Mouse (Mus musculus) erythroblast, adult 5-6 weeks (primary cell): ENCODE data around the gene Slc13a3. TPM values are rescaled to one million over a fixed set of nuclear protein-coding genes. Genes with fewer than 3 reads are reported as not detected.
A peak's percentile ranks its signal among the peaks of the same experiment; 100 is the strongest.
"Not testable (repeated sequence)": the region's sequence is repeated elsewhere in the genome, so short reads cannot be mapped to it uniquely, and the experiment has no call there.

Source experiments
- ATAC-seq: replicated peaks from 2 replicates; pipeline ENCODE4 v1.8.0; 2016; ENCODE audit warnings: moderate number of reproducible peaks, mild to moderate bottlenecking, moderate TSS enrichment, inconsistent platforms; ENCODE audit not compliant: poor library complexity, low FRiP score, severe bottlenecking
- total RNA-seq, 2 experiments: library from RNA; stranded (forward) in 1 of 2; stranded (reverse) in 1 of 2; fragments of 150-400 nt in 1 of 2; fragments of 200-764, 138-1000 nt in 1 of 2; gene quantifications; 2 replicates each; pipeline versions ENCODE4 v1.2.3 to v1.2.4; 2015 to 2017; ENCODE audit warnings: low replicate concordance in 2 of 2

The Slc13a3 gene
- total RNA-seq (2015; ENCODE audit: low replicate concordance) (not detected in 2 replicates), total RNA-seq (2017; ENCODE audit: low replicate concordance) (not detected in 2 replicates)

DNA sequence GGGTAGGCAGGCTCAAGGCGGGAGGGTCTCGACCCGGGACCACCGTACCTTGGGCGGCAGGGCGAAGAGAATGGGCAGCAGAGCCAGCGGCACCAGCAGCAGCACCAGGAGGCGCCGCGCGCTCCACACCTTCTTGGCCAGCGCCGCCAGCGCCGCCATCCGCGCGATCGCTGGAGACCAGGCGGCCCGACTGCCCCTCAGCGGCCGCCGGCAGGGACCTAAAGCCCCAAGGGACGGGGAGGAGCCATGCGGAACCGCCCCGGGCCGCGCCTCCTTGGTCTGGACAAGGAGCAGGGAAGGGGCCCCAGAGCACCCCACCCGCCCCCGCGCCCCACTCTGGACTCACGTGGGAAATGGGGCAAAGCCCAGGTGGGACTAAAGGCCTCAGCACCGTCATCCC lies at the start of gene Slc13a3:
Slc13a3 (minus strand) TSS at position 228 of the 400 bp plus-strand sequence.
- ATAC-seq = no peak

- no peak for ATAC-seq
Measured at GRCm38 (mm10) chr2:165515178-165515728, 42.2 kb upstream of the Slc13a3 start.

DNA sequence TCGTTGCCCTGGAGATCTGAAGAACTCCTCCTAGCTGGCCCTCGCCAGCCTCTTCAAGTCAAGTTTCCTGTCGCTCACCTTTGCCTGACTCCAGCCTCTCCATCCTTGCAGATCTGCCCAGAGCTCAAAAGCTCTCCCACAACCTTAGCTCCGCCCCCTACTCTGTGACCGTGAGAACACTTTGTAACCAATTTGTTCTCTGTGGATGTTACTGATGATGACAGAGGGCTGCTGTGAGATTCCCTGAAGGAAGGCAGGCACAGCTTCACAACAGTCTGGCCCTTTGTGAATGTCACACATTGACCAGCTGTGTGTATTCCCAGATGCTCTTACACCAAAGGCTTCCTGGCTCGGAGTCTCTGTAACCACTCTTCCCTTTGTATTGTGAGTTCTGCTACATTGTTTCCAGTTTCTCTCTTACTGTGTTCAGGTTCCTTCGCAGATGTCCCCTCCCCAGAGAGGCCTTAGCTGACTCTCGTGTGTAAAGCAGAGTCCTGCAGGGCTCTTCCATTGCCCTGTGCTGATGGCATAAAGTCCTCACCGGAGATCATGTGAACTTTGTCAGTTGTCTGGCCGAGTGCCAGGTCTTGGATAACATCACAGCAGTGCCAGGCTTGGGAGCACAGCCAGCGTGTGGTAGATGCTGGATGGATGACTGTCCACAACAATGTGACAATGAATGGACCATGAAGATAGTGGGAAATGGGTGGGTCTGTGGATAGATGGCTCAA lies 40.0 kb upstream of the Slc13a3 start:
- no peak for ATAC-seq

DNA sequence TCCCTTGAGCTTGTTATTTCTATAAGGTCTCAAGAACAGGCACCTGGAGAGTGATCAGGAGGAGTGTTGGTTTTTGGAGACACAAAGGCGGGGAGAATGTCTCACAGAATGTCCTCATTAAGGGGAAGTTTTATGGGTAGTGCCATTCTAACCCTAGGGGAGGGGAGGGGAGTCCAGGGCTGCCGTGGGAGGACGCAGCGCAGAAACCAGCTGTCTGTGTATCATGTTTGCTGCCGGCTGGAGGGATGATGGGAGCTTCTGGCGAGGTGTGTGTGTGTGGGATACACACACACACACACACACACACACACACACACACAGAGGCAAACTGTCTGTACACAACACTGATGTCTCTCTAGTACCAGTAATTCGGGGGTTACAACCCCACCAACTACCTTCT lies 39.4 kb upstream of the Slc13a3 start:
- ATAC-seq = no peak

- ATAC-seq = not testable (repeated sequence)
Measured at GRCm38 (mm10) chr2:165511530-165511929, 38.5 kb upstream of the Slc13a3 start.

DNA sequence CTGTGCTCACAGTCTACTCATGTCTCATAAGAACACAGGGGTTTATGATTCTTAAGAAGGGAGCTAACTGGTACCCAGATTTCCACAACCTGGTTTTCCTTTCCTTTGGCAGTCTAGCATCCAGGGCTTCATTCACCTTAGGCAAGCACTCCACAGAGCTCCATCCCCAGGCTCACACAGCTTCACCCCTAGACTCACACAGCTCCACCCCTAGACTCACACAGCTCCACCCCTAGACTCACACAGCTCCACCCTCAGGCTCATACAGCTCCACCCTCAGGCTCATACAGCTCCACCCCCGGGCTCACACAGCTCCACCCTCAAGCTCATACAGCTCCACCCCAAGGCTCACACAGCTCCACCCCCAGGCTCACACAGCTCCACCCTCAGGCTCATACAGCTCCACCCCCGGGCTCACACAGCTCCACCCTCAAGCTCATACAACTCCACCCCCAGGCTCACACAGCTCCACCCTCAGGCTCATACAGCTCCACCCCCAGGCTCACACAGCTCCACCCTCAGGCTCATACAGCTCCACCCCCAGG lies 38.0 kb upstream of the Slc13a3 start:
- peak; percentile 70 for ATAC-seq

DNA sequence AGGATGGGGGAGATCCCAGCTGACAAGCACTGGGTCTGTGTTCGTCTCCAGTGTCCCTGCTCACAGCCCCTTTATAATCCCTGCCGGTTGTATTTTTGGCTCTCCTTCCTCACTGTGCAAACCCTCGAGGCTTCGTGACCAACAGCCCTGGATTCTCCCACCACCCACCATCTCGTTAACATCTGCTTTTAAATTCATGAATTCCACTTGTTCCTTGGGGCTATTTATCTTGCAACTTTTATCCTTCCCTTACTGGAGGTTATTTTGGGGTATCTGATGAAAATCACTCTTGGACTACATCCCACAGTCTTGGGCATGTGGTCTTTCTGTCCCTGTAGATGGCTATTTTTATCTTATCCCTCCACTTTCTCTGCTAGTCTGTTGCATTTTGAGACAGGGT lies 37.4 kb upstream of the Slc13a3 start:
- no peak for ATAC-seq

GRCm38 (mm10) chr2:165509686-165510085 lies 36.7 kb upstream of the Slc13a3 start:
- ATAC-seq = no peak

GRCm38 (mm10) chr2:165503259-165504203 lies 30.5 kb upstream of the Slc13a3 start, which contains the start of gene Slc2a10:
Slc2a10 (plus strand) TSS chr2:165503787.
- ATAC-seq = no peak; the same call in 1 of the 2 replicates

- no peak for ATAC-seq
Measured at GRCm38 (mm10) chr2:165498816-165499215, 25.8 kb upstream of the Slc13a3 start.

- ATAC-seq = no peak
Measured at GRCm38 (mm10) chr2:165497706-165498275, 24.8 kb upstream of the Slc13a3 start.

DNA sequence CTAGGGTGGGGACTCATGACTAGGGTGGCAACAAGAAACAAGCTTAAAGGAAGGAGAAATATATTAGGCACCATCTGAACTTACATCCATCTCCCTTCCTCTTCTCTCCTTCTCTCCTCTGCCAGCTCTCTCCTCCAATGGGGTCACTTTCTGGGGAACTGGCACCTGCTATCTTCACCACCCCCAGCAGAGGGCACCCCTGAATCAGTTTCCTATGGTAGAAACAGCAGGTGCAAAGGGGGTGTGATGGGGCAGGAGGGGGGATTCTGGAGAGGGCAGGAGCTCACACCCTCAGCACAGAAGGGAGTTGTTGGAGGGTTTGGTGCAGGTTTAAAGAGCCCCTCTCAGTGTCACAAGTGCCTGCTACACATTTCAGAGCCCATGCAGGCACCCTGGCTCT lies 23.2 kb upstream of the Slc13a3 start:
- 0 out of 2 replicates have a peak, but pooled peaks have one; percentile 47 for ATAC-seq

DNA sequence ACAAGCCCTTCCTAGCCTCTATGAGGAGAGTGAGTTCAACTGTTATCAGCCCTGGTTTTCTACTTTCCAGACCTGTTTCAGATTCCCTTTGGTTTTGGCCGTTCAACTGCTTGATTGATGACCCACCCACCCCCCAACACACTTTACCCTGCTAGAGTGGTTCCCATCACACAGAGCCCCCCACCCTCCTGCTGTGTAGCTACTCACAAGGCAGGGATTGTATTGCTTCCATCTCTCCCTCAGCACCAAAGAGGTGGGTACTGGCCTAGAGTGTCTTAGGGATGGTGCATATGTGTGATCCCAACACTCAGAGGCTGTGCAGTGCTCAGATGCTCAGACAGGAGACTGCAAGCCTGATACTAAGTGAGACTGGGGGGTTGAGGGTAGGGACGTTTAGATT lies 21.5 kb upstream of the Slc13a3 start:
- ATAC-seq = no peak

DNA sequence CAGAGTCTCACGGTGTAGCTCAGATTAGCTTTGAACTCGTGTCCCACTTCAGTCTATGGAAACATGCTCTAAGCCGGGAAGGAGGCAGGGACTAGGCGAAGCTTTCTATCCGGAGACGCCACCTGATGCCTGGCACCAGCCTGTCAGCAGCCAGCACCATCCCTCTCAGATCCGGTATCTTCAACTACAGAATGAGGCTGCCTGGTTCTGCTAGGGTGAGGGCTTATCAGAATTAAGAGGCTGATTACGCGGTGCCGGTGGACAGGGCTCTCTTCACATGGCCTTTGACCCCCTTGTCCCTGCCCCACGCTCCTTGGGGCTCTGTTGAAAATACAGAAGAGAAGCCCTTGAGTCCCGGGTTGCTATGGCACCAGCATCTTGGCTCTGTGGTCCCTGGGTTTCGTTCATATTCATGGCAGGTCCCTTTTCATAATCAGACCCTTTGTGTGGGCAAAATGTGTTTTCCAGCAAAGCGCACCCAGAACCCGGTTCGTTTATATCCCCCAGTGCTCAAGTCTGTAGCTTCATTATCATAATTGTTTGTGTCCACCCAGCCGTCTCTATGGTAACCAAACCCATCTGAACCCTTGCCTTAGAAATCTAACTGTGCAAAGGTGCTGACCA lies 20.7 kb upstream of the Slc13a3 start:
- no peak for ATAC-seq

DNA sequence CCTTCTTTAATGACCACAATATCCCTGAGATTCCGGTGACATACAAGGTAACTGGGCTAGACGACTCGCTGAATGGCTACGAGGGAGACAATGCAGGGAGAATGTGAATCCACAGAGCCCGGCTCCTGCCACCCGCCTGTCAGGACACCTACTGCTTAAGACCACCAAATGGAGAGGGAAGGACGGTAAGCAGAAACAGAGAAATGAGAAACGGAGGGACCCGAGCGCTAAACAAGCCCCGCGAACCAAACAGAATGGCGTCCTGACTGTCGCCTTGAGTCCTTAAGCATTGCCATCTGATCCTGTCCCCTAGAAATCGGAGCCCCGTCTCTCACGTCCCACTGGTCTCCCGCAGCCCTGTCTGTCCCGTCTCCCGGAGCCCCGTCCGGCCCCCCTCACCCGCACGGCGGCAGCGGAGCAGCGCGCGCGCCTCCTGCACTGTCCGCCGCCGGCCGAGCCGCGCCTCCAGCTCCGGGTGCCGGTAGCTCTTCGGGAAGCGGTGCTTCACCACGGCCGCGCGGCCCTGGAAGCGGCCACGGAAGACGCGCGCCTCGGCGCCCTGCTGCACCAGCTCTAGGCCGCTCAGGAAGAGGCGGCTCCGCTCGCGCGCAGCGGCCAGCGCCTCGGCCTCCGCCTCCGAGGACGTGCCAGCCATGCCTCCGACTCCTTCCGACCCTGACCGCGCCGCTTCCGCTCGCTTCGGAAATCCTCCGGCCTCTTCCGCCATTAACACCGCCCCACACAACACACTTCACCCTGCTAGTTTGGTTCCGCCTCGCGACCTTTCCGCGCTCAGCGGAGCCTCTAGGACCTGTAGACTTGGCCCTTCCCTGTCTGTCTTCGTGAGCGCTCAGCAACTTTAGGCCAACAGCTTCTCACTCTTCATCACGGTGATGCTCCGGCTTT lies 19.9 kb upstream of the Slc13a3 start, which contains the start of gene Trp53rka:
Trp53rka (minus strand) TSS at position 677 of the 906 bp plus-strand sequence.
- peak; percentile 72 for ATAC-seq

DNA sequence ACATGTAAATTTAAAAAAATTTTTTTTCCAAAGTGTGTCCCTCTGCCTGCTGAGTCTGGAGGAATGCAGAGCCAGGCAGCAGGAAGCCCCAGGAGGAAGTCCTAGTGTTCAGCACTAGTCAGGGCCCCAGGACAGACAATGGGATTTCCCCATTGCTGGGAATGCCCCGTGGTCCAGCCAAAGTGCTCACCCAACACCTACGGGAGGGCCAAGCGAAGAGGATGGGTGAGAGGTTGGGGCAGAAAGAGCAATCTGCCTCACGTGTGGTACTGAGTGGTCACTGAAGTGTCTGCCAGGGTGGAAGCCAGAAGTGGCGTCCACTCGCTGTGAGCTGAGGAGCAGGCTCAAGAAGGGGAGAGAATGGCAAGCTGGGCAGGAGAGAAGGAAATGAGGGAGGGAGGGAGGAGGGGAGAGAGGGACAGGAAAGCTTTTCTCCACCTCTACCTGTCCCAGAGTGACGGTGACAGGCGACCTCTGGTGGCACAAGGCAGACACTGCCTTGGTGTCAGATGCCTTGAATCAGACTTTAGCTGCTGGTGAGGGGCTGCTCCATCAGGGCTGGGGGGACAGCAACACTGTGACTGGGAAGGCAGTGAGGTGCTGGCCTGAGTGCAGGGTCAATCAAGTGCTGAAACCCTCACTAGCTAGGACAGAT lies 14.0 kb upstream of the Slc13a3 start:
- ATAC-seq = no peak

- no peak for ATAC-seq
Measured at GRCm38 (mm10) chr2:165486401-165486800, 13.4 kb upstream of the Slc13a3 start.

DNA sequence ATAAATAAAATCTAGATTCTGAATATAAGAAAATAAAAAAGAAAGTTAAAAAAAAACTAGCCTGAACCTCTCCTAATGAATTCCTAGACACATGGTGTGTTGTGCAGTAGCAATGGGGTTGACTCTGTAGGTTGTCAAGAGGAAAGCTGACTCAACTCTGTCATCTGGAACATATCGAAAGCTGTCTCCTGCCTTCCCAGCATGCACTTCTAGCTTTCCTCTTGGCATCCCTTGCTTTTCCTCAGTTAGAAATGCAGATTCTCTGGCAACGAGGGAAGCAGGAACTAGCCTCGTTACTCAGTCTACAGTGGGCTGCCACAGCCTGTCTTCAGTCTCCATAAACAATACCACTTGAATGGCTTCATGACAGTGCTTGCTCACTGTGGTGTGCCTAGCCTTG lies 12.8 kb upstream of the Slc13a3 start:
- no peak for ATAC-seq
